Mouse (Mus musculus) C3H10T1/2 (cell line): Measurements from ENCODE around the gene Dnajb13. TPM values are rescaled to one million over a fixed set of nuclear protein-coding genes. Genes with fewer than 3 reads are reported as not detected.

Experiments used
- polyA plus RNA-seq, 2 experiments: library from polyadenylated mRNA; unstranded; fragments of >200 nt; fragmentation: generic; extraction: Trizol; gene quantifications; one replicate each; pipeline ENCODE4 v1.2.1; 2012; ENCODE audit warnings: missing spikeins in 2 of 2

Gene Dnajb13
- polyA plus RNA-seq, result not detected

GRCm38 (mm10) chr7:100514573-100514972, at the start of gene Dnajb13:
TSS of gene Dnajb13 (minus strand) at chr7:100514960.

GRCm38 (mm10) chr7:100536804-100537518, 22.2 kb upstream of the Dnajb13 start, which contains the start of gene Coa4:
TSS of gene Coa4 (plus strand) at chr7:100537071.

GRCm38 (mm10) chr7:100493117-100493483, 21.7 kb downstream of the Dnajb13 start, which contains the start of gene Ucp2:
TSS of gene Ucp2 (plus strand) at chr7:100493337.

GRCm38 (mm10) chr7:100472777-100473176, 42.0 kb downstream of the Dnajb13 start, which contains the start of gene Ucp3:
TSS of gene Ucp3 (plus strand) at chr7:100472990.

Other genes starting within 250 kb of the Dnajb13 start
- 10 to 100 TPM in 1 of 2 experiments, 1 to 10 TPM in 1; 5.3 to 44.7 TPM for gene P4ha3, start 229.4 kb downstream of the Dnajb13 start, polyA plus RNA-seq
- 1 to 10 TPM; 1.1 to 9.2 TPM for gene C2cd3, start 142.7 kb downstream of the Dnajb13 start, polyA plus RNA-seq
- gene Ppme1, start 142.7 kb downstream of the Dnajb13 start, polyA plus RNA-seq, result 10 to 100 TPM; 10.9 to 26.6 TPM
- under 1 TPM in 1 of 2 experiments, not detected in 1; 0.05 TPM for gene Ucp3, start 42.0 kb downstream of the Dnajb13 start, polyA plus RNA-seq
- under 1 TPM; 0.12 to 0.78 TPM for gene Ucp2, start 21.6 kb downstream of the Dnajb13 start, polyA plus RNA-seq
- gene Coa4, start 22.1 kb upstream of the Dnajb13 start, polyA plus RNA-seq, result 10 to 100 TPM; 11.0 to 11.3 TPM
- 10 to 100 TPM in 1 of 2 experiments, 1 to 10 TPM in 1; 5.5 to 22.9 TPM for gene Rab6a, start 92.5 kb upstream of the Dnajb13 start, polyA plus RNA-seq
- gene Mrpl48, start 93.3 kb upstream of the Dnajb13 start, polyA plus RNA-seq, result 10 to 100 TPM; 23.0 to 26.3 TPM
- under 1 TPM; 0.22 to 0.39 TPM for gene Plekhb1, start 147.5 kb upstream of the Dnajb13 start, polyA plus RNA-seq
- 10 to 100 TPM in 1 of 2 experiments, 1 to 10 TPM in 1; 3.7 to 24.4 TPM for gene Fam168a, start 191.7 kb upstream of the Dnajb13 start, polyA plus RNA-seq